ENCODE assay signal across 17 mouse cellular contexts in the genomic region with DNA sequence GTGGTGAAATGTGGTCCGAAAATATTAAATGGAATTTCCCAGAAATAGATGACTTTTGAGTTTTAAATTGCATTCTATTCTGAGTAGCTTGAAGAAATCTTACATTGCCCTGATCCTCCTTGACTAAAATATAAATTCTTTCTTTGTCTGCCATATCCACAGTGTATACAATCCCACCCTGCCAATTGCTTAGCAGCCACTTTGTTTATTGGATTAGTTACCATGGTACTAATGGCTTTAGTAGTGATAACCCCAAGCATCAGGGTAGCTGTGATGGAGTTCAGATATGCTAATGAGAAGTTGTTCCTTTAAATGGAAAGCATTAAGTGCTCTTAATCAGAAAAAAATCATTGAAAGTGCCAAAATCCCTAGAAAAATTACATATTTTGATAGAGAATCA.
"Had no signal": no experiment of that assay in that cellular context is flagged by ENCODE, and none has a peak within 500 bp of the region (broad histone marks: within the 10 kb centered on the region; RNA-seq: fewer than 3 reads in every experiment).

No protein-coding gene starts in this region.

- H3K9me3 ChIP-seq: liver, embryonic 12.5 days; neural tube, embryonic 13.5 days; neural tube, embryonic 15.5 days had no signal

- H3K9ac ChIP-seq: liver, embryonic 12.5 days; liver, embryonic 14.5 days; lung, embryonic 14.5 days; neural tube, embryonic 13.5 days; neural tube, embryonic 15.5 days had no signal

- H3K4me2 ChIP-seq: liver, embryonic 12.5 days; lung, embryonic 14.5 days; neural tube, embryonic 13.5 days; neural tube, embryonic 15.5 days had no signal

- ATAC-seq: liver, embryonic 12.5 days had no signal

- H3K36me3 ChIP-seq: liver, embryonic 12.5 days; neural tube, embryonic 13.5 days; neural tube, embryonic 15.5 days had no signal

- DNase-seq: lung, adult 18-20 months; lung, embryonic 14.5 days; lung, postnatal 10 days; lung, postnatal 4 days; retina, postnatal 1 day; right cerebral cortex, adult 18-20 months; right cerebral cortex, postnatal 25 days; right cerebral cortex, postnatal 4 days; spleen, adult 18-20 months; thymus, adult 18-20 months; thymus, postnatal 14 days; thymus, postnatal 36 days had no signal

- H3K27me3 ChIP-seq: liver, embryonic 12.5 days; neural tube, embryonic 13.5 days; neural tube, embryonic 15.5 days had no signal

- H3K27ac ChIP-seq: liver, embryonic 12.5 days; liver, embryonic 14.5 days; neural tube, embryonic 13.5 days; neural tube, embryonic 15.5 days had no signal

- H3K4me3 ChIP-seq: liver, embryonic 12.5 days; myocyte; neural tube, embryonic 13.5 days; neural tube, embryonic 15.5 days had no signal

- H3K4me1 ChIP-seq: liver, embryonic 12.5 days; neural tube, embryonic 13.5 days; neural tube, embryonic 15.5 days had no signal
